Mouse (Mus musculus): ENCODE measurements around the gene Alx3. TPM values are rescaled to one million over a fixed set of nuclear protein-coding genes. Genes with fewer than 3 reads are reported as not detected.

The Alx3 gene
- total RNA-seq (2023): not detected

GRCm38 (mm10) chr3:107594662-107595263 is at the start of gene Alx3:
Alx3 (plus strand) TSS chr3:107595031.

GRCm38 (mm10) chr3:107554842-107555241 is 40.0 kb upstream of the Alx3 start, which contains the start of gene Ubl4b:
Ubl4b (minus strand) TSS chr3:107555073.

GRCm38 (mm10) chr3:107630682-107631522 is 36.1 kb downstream of the Alx3 start, which contains the start of gene Gm10961:
Gm10961 (plus strand) TSS chr3:107631322.

GRCm38 (mm10) chr3:107631523-107631958 is 36.7 kb downstream of the Alx3 start, which contains the start of gene Strip1:
Strip1 (minus strand) TSS chr3:107631694.

Other genes starting within 250 kb of the Alx3 start
- not detected for gene Kcnc4, start 135.5 kb upstream of the Alx3 start, total RNA-seq (2023)
- gene Slc6a17, start 77.0 kb upstream of the Alx3 start, total RNA-seq (2023): not detected
- gene Ubl4b, start 40.0 kb upstream of the Alx3 start, total RNA-seq (2023): not detected
- gene Gm10961, start 36.3 kb downstream of the Alx3 start, total RNA-seq (2023): not detected
- gene Strip1, start 36.7 kb downstream of the Alx3 start, total RNA-seq (2023): 10 to 100 TPM; 36.1 to 39.0 TPM
- gene Ahcyl1, start 101.5 kb downstream of the Alx3 start, total RNA-seq (2023): 10 to 100 TPM; 38.6 to 41.7 TPM
- gene Csf1, start 165.4 kb downstream of the Alx3 start, total RNA-seq (2023): 10 to 100 TPM; 40.3 to 46.8 TPM